Comparison of ENCODE assay signal across 13 mouse cellular contexts in the genomic region with DNA sequence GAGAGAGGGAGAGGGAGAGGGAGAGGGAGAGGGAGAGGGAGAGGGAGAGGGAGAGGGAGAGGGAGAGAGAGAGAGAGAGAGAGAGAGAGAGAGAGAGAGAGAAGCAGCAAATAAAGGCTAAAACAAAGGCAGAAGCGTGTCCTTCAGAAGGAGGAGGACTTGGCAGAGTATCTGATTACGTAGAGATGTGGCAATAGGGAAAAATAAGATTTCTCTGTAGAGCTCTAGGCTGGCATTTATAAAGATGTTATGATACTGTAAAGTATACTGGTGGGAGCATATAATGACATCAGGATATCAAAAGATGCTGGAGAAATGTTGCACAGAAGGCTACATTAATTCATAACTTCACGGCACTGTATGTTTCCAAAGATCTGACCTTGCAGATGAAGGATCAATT.
"Had no signal": no experiment of that assay in that cellular context is flagged by ENCODE, and none has a peak within 500 bp of the region (broad histone marks: within the 10 kb centered on the region; RNA-seq: fewer than 3 reads in every experiment).

No protein-coding gene starts in this region.

- DNase-seq: lung, adult 18-20 months; lung, embryonic 14.5 days; lung, postnatal 10 days; lung, postnatal 4 days; midbrain, embryonic 14.5 days; retina, postnatal 1 day; right cerebral cortex, adult 18-20 months; right cerebral cortex, postnatal 25 days; right cerebral cortex, postnatal 4 days; spleen, adult 18-20 months; thymus, adult 18-20 months; thymus, postnatal 14 days; thymus, postnatal 36 days had no signal
